Mouse (Mus musculus): Measurements from ENCODE around the gene Cox6a2. TPM values are rescaled to one million over a fixed set of nuclear protein-coding genes. Genes with fewer than 3 reads are reported as not detected.
"Not testable (repeated sequence)": the region's sequence is repeated elsewhere in the genome, so short reads cannot be mapped to it uniquely, and the experiment has no call there.

Gene Cox6a2
- polyA plus RNA-seq, 1 experiment, result not detected

- H3K27me3 ChIP-seq (ENCODE audit: control insufficient read depth), result no peaks in the 10 kb centered on the region
- TF ChIP-seq TAL1 (IDR thresholded peaks at IDR 0.05; ENCODE audit: low read length), result no peak
- no peak for TF ChIP-seq GATA1 (IDR thresholded peaks at IDR 0.05; ENCODE audit: low read length)
- no peaks in the 10 kb centered on the region for H3K4me1 ChIP-seq (ENCODE audit: control insufficient read depth)
- H3K9me3 ChIP-seq (ENCODE audit: control insufficient read depth, low read length), result no peaks in the 10 kb centered on the region
- H3K36me3 ChIP-seq (ENCODE audit: control insufficient read depth), result no peaks in the 10 kb centered on the region
- H3K4me3 ChIP-seq (replicated peaks), result no peak overlapping the region
These were observed 42.2 kb downstream of the Cox6a2 start for GRCm38 (mm10) chr7:128164001-128164400.

- not testable (repeated sequence) for H3K4me1 ChIP-seq (ENCODE audit: control insufficient read depth); H3K36me3 ChIP-seq (ENCODE audit: control insufficient read depth); H3K27me3 ChIP-seq (ENCODE audit: control insufficient read depth)
These were observed 47.4 kb downstream of the Cox6a2 start for GRCm38 (mm10) chr7:128158688-128159354.

More at GRCm38 (mm10) chr7:128158688-128159354, 47.4 kb downstream of the Cox6a2 start:
- not testable (repeated sequence) for H3K9me3 ChIP-seq (ENCODE audit: control insufficient read depth, low read length); H3K4me3 ChIP-seq (replicated peaks)

Other genes starting within 250 kb of the Cox6a2 start
- gene Fus, start 238.9 kb downstream of the Cox6a2 start, polyA plus RNA-seq (2012), result 39.4 and 42.2 TPM in 2 replicates
- 0.19 and 0.25 TPM in 2 replicates for gene Pycard, start 212.5 kb downstream of the Cox6a2 start, polyA plus RNA-seq (2012)
- 0.02 TPM in 1 of 2 replicates, not detected in the other for gene Trim72, start 202.4 kb downstream of the Cox6a2 start, polyA plus RNA-seq (2012)
- 0.01 TPM in 2 replicates for gene Itgam, start 143.7 kb downstream of the Cox6a2 start, polyA plus RNA-seq (2012)
- gene Gm49368, start 143.7 kb downstream of the Cox6a2 start, polyA plus RNA-seq (2012), result not detected in 2 replicates
- not detected in 2 replicates for gene Itgax, start 76.8 kb downstream of the Cox6a2 start, polyA plus RNA-seq (2012)
- not detected in 2 replicates for gene Itgad, start 52.0 kb downstream of the Cox6a2 start, polyA plus RNA-seq (2012)
- 2.1 and 2.3 TPM in 2 replicates for gene Armc5, start 31.0 kb upstream of the Cox6a2 start, polyA plus RNA-seq (2012)
- 0.03 and 0.12 TPM in 2 replicates for gene 9130023H24Rik, start 31.6 kb upstream of the Cox6a2 start, polyA plus RNA-seq (2012)
- gene Tgfb1i1, start 40.4 kb upstream of the Cox6a2 start, polyA plus RNA-seq (2012), result 0.27 and 0.30 TPM in 2 replicates
- gene Slc5a2, start 59.3 kb upstream of the Cox6a2 start, polyA plus RNA-seq (2012), result 0.88 and 1.4 TPM in 2 replicates
- gene BC017158, start 91.8 kb upstream of the Cox6a2 start, polyA plus RNA-seq (2012), result 7.3 and 9.0 TPM in 2 replicates
- 4.1 TPM in 2 replicates for gene Rgs10, start 212.4 kb upstream of the Cox6a2 start, polyA plus RNA-seq (2012)

All from erythroblast, embryonic 14.5 days (primary cell).